Mouse (Mus musculus): Measurements from ENCODE around the gene Rap1b.

GRCm38 (mm10) chr10:117844279-117844678 is 1.6 kb downstream of the Rap1b start:
- TF ChIP-seq CTCF (IDR thresholded peaks at IDR 0.05; ENCODE audit: borderline replicate concordance, extremely low read depth, insufficient read depth, insufficient read length) (no peak), POLR2A (IDR thresholded peaks at IDR 0.05; ENCODE audit: borderline replicate concordance, extremely low read depth, insufficient read depth, insufficient read length, poor library complexity, severe bottlenecking) (no peak)
